Mouse (Mus musculus): ENCODE measurements around the gene Pef1.

- TF ChIP-seq CTCF (IDR thresholded peaks at IDR 0.05; ENCODE audit: low read depth) = no peak
- no peak for TF ChIP-seq EP300 (IDR thresholded peaks at IDR 0.05; ENCODE audit: low read depth)
Observed at GRCm38 (mm10) chr4:130173060-130173822, 70.9 kb downstream of the Pef1 start.
